Mouse (Mus musculus): Measurements from ENCODE around the gene Fosl1. TPM values are rescaled to one million over a fixed set of nuclear protein-coding genes. Genes with fewer than 3 reads are reported as not detected.

The Fosl1 gene
- total RNA-seq, 2 experiments from 2014 or later: not detected

DNA sequence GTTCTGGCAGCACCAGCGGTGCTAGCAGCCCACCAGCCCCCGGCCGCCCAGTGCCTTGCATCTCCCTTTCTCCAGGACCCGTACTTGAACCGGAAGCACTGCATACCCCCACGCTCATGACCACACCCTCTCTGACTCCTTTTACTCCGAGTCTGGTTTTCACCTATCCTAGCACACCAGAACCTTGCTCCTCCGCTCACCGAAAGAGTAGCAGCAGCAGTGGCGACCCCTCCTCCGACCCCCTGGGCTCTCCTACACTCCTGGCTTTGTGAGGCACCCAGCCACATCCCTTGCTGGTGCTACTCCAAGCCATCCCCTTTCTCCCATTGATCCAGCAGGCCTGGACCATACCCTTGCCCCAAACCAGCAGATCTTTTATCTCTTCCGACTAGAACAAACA, 7.7 kb downstream of the Fosl1 start:
- DNase-seq (ENCODE audit: low spot score in 2 of 2): no peak
- intact Hi-C loops (cut with DNase I): no loop called here

GRCm38 (mm10) chr19:5455568-5455967, 8.2 kb downstream of the Fosl1 start:
- intact Hi-C loops (cut with DNase I): no loop called here
- DNase-seq (ENCODE audit: low spot score in 2 of 2): no peak

DNA sequence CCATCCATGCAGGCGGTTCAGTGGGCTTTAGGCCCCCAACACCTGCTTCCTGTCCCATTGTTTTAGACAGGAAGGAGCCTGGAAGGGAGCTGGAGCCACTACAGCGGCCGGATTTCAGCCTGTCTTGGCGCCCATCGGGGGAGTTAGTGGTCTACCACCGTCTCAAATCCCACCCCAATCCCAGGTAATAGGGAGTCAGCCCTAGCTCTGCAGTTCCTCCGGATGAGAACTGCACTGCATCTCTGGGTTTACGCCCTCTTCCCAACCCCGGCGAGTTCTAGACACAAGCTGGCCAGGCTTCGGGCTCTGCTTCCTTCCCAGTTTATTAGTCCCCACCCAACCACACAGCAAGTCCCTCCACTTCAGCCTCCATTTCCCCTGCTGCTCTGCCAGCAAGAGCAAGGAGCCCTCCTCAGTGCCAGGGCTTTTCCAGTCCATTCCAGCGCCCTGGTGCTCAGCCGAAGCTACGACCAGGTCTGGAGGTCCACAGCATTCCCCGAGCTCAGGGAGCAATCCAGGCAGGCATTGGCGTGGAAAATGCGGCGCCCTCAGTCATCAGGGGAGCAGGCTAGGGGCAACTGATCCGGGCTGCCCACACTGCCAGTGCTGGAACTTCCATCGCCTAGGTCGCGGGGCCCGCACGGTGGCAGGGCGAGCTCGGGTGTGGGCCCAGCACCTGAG, 9.0 kb downstream of the Fosl1 start:
- intact Hi-C loops (cut with DNase I): loop anchor here (2.0 kb wide), 2 partner anchors 32 kb away; partner anchors contain the start of genes AI837181, Drap1 and Mus81
- DNase-seq (ENCODE audit: low spot score in 2 of 2): no peak

GRCm38 (mm10) chr19:5456922-5457745, 9.8 kb downstream of the Fosl1 start:
- intact Hi-C loops (cut with DNase I): loop anchor here (2.0 kb wide), 2 partner anchors 32 kb away; partner anchors contain the start of genes AI837181, Drap1 and Mus81
- peak; percentile 96 for DNase-seq (ENCODE audit: low spot score in 2 of 2)

DNA sequence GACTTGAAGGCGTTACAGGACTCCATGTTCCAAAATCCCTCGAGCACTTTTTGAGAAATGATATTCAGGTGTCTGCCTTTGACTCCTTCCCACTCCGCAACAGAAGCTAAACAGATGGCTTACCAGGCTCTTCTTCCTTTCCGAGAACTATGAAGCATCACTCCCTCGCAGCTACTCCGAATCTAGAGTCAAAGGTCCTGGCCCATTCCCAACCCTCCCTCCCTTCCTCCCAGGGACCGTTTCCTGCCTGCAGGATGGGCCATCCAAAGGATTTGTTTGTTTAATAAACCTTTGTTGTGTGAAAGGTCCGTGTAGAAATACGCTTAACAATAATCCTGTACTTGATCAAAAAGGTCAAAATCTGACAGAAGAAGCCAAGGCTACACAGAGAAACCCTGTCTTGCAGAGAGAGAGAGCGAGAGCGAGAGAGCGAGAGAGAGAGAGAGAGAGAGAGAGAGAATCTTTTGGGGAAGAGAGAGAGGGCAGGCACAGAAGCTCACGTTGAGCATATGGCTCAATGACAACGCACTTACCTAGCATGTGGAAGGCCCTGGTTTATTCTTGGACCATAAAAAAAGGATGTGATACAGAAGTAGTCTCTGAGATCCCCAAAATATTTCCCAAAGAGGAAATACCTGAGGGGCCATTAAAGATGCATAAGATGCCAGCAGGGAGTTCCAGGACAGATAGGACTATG, 10.5 kb downstream of the Fosl1 start, which contains the start of gene Ccdc85b:
Gene Ccdc85b (minus strand): TSS at position 149 of the 697 bp plus-strand sequence.
- intact Hi-C loops (cut with DNase I): loop anchor here (2.0 kb wide), 2 partner anchors 31 to 33 kb away; partner anchors contain the start of genes AI837181, Drap1 and Mus81
- DNase-seq (ENCODE audit: low spot score in 2 of 2): no peak

GRCm38 (mm10) chr19:5459019-5459418, 11.7 kb downstream of the Fosl1 start:
- DNase-seq (ENCODE audit: low spot score in 2 of 2): peak in 1 of 2 experiments; percentile 53

DNA sequence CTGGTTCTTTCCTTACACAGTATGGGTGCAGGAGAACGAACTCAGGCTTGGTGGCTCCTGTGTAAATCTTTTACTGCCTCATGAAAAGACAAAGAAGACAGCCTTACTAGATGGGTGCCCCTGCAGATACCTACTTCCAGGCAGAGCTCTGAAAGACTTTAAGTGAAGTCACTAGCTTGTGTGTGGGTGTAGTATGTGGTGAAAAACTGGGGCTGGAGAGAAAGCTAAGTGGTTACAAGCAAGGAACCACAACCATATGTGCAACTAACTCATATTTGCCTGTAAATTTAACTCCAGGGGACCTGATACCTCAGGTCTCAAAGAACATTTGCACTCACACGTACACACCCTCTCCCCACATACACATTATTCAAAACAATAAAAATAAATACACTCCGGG, 12.5 kb downstream of the Fosl1 start:
- no peak for DNase-seq (ENCODE audit: low spot score in 2 of 2)
- intact Hi-C loops (cut with DNase I): loop anchor here (1.0 kb wide), 1 partner anchor 30 kb away; the partner anchor contains the start of gene Cfl1

More at GRCm38 (mm10) chr19:5459019-5459418, 11.7 kb downstream of the Fosl1 start:
- intact Hi-C loops (cut with DNase I): no loop called here

DNA sequence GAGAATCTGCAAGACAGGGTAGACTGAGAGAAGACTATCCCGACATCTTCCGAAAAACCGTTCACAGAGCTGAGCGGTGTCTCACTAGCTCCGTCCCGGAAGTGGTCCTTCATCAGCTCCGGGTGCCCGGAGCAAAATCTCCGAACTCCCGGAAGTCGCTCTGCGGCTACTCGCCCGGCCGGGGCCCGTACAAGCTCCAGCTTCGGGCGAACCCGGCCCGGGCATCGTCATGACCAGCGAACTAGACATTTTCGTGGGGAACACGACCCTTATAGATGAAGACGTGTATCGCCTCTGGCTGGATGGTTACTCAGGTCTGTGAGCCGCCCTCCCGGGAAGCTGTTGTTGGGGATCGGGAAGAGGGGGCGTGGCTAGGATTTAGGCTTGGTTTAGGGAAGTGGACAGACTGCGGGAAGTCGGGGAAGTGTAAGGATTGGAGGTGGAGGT, 13.1 kb downstream of the Fosl1 start, which contains the start of gene Fibp:
Gene Fibp (plus strand): TSS at position 151 of the 447 bp plus-strand sequence.
- DNase-seq (ENCODE audit: low spot score in 2 of 2): peak; percentile 88 to 89
- intact Hi-C loops (cut with DNase I): loop anchor here (1.0 kb wide), 1 partner anchor 30 kb away; the partner anchor contains the start of gene Cfl1

DNA sequence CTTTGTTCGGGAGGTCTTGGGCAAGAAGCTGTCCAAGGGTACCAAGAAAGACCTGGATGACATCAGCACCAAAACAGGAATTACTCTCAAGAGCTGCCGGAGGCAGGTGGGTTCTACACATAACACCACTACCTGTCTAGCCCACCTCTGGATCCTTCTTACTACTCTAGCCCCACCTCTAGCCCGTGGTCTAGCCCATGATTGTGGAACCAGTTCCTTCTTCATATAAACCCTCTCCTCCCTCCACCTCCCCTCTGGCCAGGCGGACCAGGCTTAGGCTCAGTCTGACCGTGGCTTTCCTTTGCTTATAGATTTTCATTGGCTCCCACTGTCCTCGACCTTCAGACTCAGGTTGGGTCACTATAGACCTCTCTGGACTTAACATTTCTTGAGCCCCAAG, 14.1 kb downstream of the Fosl1 start:
- no peak for DNase-seq (ENCODE audit: low spot score in 2 of 2)
- intact Hi-C loops (cut with DNase I): no loop called here

DNA sequence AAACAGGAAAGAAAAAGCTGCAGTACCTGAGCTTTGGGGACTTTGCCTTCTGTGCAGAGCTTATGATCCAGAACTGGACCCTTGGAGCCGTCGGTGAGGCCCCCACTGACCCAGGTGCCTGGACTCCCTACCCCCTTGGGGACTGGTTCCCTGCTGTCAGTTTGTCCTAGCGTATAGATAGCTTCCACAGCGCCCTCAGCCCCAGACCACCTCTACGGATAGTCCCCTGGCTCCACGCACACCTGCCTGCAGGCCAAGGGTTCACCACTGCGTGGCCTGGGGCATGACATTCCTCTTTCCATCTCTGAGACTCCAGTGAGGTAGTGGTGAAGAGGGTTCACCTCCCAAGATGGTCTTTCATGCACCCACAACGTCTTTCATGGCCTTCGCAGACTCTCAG, 15.9 kb downstream of the Fosl1 start:
- intact Hi-C loops (cut with DNase I): loop anchor here (1.0 kb wide), 1 partner anchor 25 kb away; the partner anchor contains the start of gene Mus81
- peak in 1 of 2 experiments; percentile 2 for DNase-seq (ENCODE audit: low spot score in 2 of 2)

DNA sequence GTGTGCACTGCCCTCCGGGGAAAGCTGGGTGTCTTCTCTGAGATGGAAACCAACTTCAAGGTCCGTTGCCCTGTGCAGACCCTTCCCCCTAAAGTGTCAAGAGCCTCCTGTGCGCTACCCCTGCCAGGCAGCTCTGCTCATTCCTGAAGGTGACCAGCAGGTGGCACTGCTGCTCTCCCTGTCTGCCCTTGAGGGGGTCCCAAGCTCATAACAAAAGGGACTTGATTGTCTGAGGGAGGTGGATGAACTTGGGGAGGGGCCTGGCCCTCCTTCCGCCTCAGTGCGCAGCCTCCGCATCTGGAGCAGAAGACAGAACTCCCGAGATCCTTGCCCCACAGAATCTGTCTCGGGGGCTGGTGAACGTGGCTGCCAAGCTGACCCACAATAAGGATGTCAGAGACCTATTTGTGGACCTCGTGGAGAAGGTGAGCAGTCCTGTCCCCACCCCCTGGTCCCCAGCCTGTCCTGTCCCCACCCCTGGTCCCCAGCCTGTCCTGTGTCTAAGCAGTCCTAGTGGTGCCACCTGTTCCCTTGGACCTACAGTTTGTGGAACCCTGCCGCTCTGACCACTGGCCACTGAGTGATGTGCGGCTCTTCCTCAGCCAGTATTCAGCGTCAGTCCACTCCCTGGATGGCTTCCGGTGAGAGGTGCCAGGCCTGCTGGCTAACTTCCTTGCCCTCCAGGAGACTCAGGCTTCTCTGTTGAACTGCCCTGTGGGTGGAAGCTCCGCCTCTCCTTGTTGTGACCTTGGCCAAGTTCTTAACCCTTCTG, 16.6 kb downstream of the Fosl1 start:
- DNase-seq (ENCODE audit: low spot score in 2 of 2): no peak
- intact Hi-C loops (cut with DNase I): loop anchor here (1.0 kb wide), 1 partner anchor 24 kb away; the partner anchor contains the start of gene Mus81

- DNase-seq (ENCODE audit: low spot score in 2 of 2): no peak
- intact Hi-C loops (cut with DNase I): no loop called here
Measured at GRCm38 (mm10) chr19:5465037-5465436, 17.7 kb downstream of the Fosl1 start.

DNA sequence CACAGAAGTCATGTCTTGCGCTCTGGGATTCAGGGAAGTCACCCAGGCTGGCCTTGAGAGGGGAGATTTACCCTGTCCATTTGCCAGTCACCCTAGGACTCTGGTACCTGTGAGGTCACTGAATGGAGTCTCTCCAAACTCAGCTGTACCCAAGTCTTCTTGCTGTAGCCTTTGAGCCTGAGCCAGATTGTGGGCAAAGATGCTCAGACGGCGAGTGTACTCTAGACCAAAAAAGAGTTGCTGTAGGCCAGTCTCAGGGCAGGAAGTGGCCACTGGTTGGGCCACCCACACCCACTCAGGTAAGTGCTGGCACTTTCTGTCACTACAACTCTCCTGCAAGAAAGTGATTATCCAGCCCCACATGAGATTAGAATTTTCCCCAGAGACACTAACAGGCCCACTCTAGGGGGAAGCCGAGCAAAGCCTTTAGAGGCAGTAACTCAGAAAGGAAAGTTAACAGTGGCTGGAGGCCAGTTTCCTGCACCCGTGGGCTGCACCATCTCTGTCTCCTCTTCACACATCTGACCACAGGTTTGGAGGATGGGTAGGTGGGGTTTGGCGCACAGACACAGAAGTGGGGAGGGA, 19.7 kb downstream of the Fosl1 start:
- intact Hi-C loops (cut with DNase I): no loop called here
- no peak for DNase-seq (ENCODE audit: low spot score in 2 of 2)

DNA sequence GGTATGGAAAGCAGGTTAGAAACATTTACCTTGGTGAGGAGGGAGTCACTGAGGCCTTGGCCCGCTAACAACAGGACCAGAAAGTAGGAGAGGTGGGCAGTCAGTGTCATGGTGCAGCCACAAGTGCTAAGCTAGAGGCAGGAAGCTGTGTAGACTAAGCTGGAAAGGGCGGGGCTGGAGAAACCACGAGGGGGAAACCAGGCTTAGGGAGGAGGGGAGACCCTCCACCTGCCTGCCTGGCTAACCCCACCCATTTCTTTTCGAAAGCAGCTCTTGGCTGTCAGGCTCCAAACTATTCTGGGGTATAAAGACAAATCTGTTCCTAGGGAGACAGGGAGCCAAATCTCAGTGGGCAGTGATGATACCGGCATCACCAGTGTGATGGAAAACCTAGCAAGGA, 21.0 kb downstream of the Fosl1 start, which contains the start of gene Ctsw:
Gene Ctsw (minus strand): TSS at position 134 of the 400 bp plus-strand sequence.
- no peak for DNase-seq (ENCODE audit: low spot score in 2 of 2)

DNA sequence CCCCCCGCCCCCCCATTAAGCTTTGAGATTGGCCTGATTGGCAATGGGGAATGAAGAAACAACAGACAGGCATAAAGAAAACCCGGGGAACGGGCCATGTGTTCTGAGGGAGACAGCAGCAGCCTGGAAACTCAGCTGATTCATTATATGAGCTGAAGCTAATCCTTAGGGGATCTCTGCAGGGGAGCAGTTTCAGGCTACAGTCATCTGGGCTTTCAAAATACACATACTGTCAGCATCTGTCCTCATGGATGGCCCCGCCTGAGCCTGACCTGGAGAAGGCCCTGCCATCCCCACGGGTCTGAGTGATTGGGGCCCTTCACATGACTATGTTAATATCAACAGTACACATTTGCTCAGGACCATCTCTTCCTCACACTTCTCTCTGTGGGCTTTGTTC, 24.5 kb downstream of the Fosl1 start:
- DNase-seq (ENCODE audit: low spot score in 2 of 2): no peak
- intact Hi-C loops (cut with DNase I): no loop called here

More for the DNA sequence above, 21.0 kb downstream of the Fosl1 start, which contains the start of gene Ctsw:
- intact Hi-C loops (cut with DNase I): no loop called here

DNA sequence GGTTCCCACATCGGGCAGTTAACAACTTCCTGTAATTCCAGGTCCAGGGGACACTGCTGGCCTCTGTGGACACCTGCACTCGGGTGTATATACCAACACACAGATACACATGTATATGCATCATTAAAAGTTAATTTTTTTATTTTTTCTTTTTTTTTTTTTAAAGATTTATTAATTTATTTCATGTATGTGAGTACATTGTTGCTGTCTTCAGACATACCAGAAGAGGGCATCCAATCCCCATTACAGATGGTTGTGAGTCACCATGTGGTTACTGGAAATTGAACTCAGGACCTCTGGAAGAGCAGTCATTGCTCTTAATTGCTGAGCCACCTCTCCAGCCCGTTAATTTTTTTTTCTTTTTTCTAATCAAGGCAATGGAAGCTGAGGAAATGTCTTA, 25.5 kb downstream of the Fosl1 start:
- intact Hi-C loops (cut with DNase I): no loop called here
- DNase-seq (ENCODE audit: low spot score in 2 of 2): no peak

- intact Hi-C loops (cut with DNase I): no loop called here
- peak; percentile 53 to 55 for DNase-seq (ENCODE audit: low spot score in 2 of 2)
Measured at GRCm38 (mm10) chr19:5473720-5474119, 26.4 kb downstream of the Fosl1 start, which contains the start of gene Efemp2. Efemp2 (plus strand) TSS chr19:5473954.

All from left cerebral cortex, postnatal 36 days (tissue).